Mouse (Mus musculus): ENCODE measurements around the gene Pitpnb. TPM values are rescaled to one million over a fixed set of nuclear protein-coding genes. Genes with fewer than 3 reads are reported as not detected.

The Pitpnb gene
- total RNA-seq, 1 experiment from 2014 or later: 20.6 TPM

GRCm38 (mm10) chr5:111417378-111418131 lies 87.0 kb downstream of the Pitpnb start:
- ATAC-seq (ENCODE audit: extremely low read depth, insufficient number of reproducible peaks, low FRiP score, poor library complexity, severe bottlenecking): no peak

GRCm38 (mm10) chr5:111418202-111419120 lies 87.9 kb downstream of the Pitpnb start:
- no peak for ATAC-seq (ENCODE audit: extremely low read depth, insufficient number of reproducible peaks, low FRiP score, poor library complexity, severe bottlenecking)

GRCm38 (mm10) chr5:111419121-111419881 lies 88.7 kb downstream of the Pitpnb start:
- ATAC-seq (ENCODE audit: extremely low read depth, insufficient number of reproducible peaks, low FRiP score, poor library complexity, severe bottlenecking): no peak

GRCm38 (mm10) chr5:111420011-111420691 lies 89.6 kb downstream of the Pitpnb start:
- no peak for ATAC-seq (ENCODE audit: extremely low read depth, insufficient number of reproducible peaks, low FRiP score, poor library complexity, severe bottlenecking)

GRCm38 (mm10) chr5:111420896-111421295 lies 90.3 kb downstream of the Pitpnb start:
- ATAC-seq (ENCODE audit: extremely low read depth, insufficient number of reproducible peaks, low FRiP score, poor library complexity, severe bottlenecking): no peak

GRCm38 (mm10) chr5:111421424-111421823 lies 90.9 kb downstream of the Pitpnb start:
- no peak for ATAC-seq (ENCODE audit: extremely low read depth, insufficient number of reproducible peaks, low FRiP score, poor library complexity, severe bottlenecking)

- ATAC-seq (ENCODE audit: extremely low read depth, insufficient number of reproducible peaks, low FRiP score, poor library complexity, severe bottlenecking): no peak
These were observed 91.7 kb downstream of the Pitpnb start for GRCm38 (mm10) chr5:111422058-111422800.

GRCm38 (mm10) chr5:111423011-111423410 lies 92.4 kb downstream of the Pitpnb start:
- no peak for ATAC-seq (ENCODE audit: extremely low read depth, insufficient number of reproducible peaks, low FRiP score, poor library complexity, severe bottlenecking)

GRCm38 (mm10) chr5:111423616-111424015 lies 93.1 kb downstream of the Pitpnb start:
- no peak for ATAC-seq (ENCODE audit: extremely low read depth, insufficient number of reproducible peaks, low FRiP score, poor library complexity, severe bottlenecking)

- no peak for ATAC-seq (ENCODE audit: extremely low read depth, insufficient number of reproducible peaks, low FRiP score, poor library complexity, severe bottlenecking)
These were observed 95.2 kb downstream of the Pitpnb start for GRCm38 (mm10) chr5:111425813-111426212.

GRCm38 (mm10) chr5:111426249-111426648 lies 95.7 kb downstream of the Pitpnb start:
- ATAC-seq (ENCODE audit: extremely low read depth, insufficient number of reproducible peaks, low FRiP score, poor library complexity, severe bottlenecking): no peak

GRCm38 (mm10) chr5:111428882-111429281 lies 98.3 kb downstream of the Pitpnb start:
- no peak for ATAC-seq (ENCODE audit: extremely low read depth, insufficient number of reproducible peaks, low FRiP score, poor library complexity, severe bottlenecking)

GRCm38 (mm10) chr5:111429726-111430125 lies 99.2 kb downstream of the Pitpnb start:
- ATAC-seq (ENCODE audit: extremely low read depth, insufficient number of reproducible peaks, low FRiP score, poor library complexity, severe bottlenecking): no peak

GRCm38 (mm10) chr5:111431007-111431730 lies 100.6 kb downstream of the Pitpnb start:
- no peak for ATAC-seq (ENCODE audit: extremely low read depth, insufficient number of reproducible peaks, low FRiP score, poor library complexity, severe bottlenecking)

GRCm38 (mm10) chr5:111432842-111433241 lies 102.3 kb downstream of the Pitpnb start:
- ATAC-seq (ENCODE audit: extremely low read depth, insufficient number of reproducible peaks, low FRiP score, poor library complexity, severe bottlenecking): no peak

- no peak for ATAC-seq (ENCODE audit: extremely low read depth, insufficient number of reproducible peaks, low FRiP score, poor library complexity, severe bottlenecking)
These were observed 103.8 kb downstream of the Pitpnb start for GRCm38 (mm10) chr5:111434342-111434842.

- ATAC-seq (ENCODE audit: extremely low read depth, insufficient number of reproducible peaks, low FRiP score, poor library complexity, severe bottlenecking): no peak
These were observed 105.7 kb downstream of the Pitpnb start for GRCm38 (mm10) chr5:111436260-111436659.
